Mouse (Mus musculus) hindbrain, embryonic 11.5 days (tissue): ENCODE data around the gene Ube4a. TPM values are rescaled to one million over a fixed set of nuclear protein-coding genes. Genes with fewer than 3 reads are reported as not detected.

Source experiments
- ATAC-seq: fragments of 200-750 bp; cut with Nextera tagmentation; 2 replicates; pipeline ENCODE4 v1.8.0; 2017; ENCODE audit warnings: mild to moderate bottlenecking, moderate TSS enrichment, moderate library complexity; ENCODE audit not compliant: low FRiP score
- DNase-seq: peaks from one replicate; pipeline ENCODE4 v3.0.0-alpha.2; 2015; ENCODE audit warnings: low spot score
- H3K27ac ChIP-seq: fragments of 300-500 bp; sonication (generic); 2 replicates; pipeline ENCODE4 v1.5.1; 2014; ENCODE audit warnings: mild to moderate bottlenecking, low read depth, low read length
- H3K27me3 ChIP-seq: fragments of 300-500 bp; sonication (generic); 2 replicates; pipeline ENCODE4 v1.6.1; 2014; ENCODE audit warnings: mild to moderate bottlenecking, low read length, moderate library complexity, mixed read lengths; ENCODE audit not compliant: control insufficient read depth, insufficient read depth
- H3K36me3 ChIP-seq: fragments of 300-500 bp; sonication (generic); 2 replicates; pipeline ENCODE4 v1.6.1; 2014; ENCODE audit warnings: mild to moderate bottlenecking, low read length, moderate library complexity, mixed read lengths; ENCODE audit not compliant: control insufficient read depth, insufficient read depth
- H3K4me1 ChIP-seq: fragments of 300-500 bp; sonication (generic); replicated peaks from 2 replicates; pipeline ENCODE4 v1.6.1; 2014; ENCODE audit warnings: low read length, mixed read lengths; ENCODE audit not compliant: control insufficient read depth, insufficient read depth
- H3K4me2 ChIP-seq: fragments of 300-500 bp; sonication (generic); replicated peaks from 2 replicates; pipeline ENCODE4 v1.6.1; 2014; ENCODE audit warnings: mild to moderate bottlenecking, low read depth, low read length
- H3K4me3 ChIP-seq: fragments of 300-500 bp; sonication (generic); 2 replicates; pipeline ENCODE4 v1.5.1; 2014; ENCODE audit warnings: low read depth, low read length
- H3K9ac ChIP-seq: fragments of 300-500 bp; sonication (generic); 2 replicates; pipeline ENCODE4 v1.6.1; 2014; ENCODE audit warnings: low read depth, low read length
- H3K9me3 ChIP-seq: fragments of 300-500 bp; sonication (generic); 2 replicates; pipeline ENCODE4 v1.6.1; 2016; ENCODE audit warnings: low read length; ENCODE audit not compliant: control insufficient read depth
- WGBS: fragments of 180-500 bp; shearing (Covaris S2); extraction: QIAGEN DNeasy Blood & Tissue Kit; methylation state at CpG from one replicate; pipeline ENCODE4 v1.1.7; 2014; 5-methylcytosine and 5-hydroxymethylcytosine counted together
- polyA plus RNA-seq: library from polyadenylated mRNA; unstranded; fragments of >200 nt; fragmentation: Nextera tagmentation; extraction: Ambion mirVana; gene quantifications from 2 replicates; pipeline ENCODE4 v1.2.1, GENCODE M21; 2014

Ube4a gene
- 36.4 and 47.3 TPM in 2 replicates for polyA plus RNA-seq

- peak; percentile 95 for ATAC-seq
- Histone ChIP-seq H3K4me3 (peak within 1 kb of the TSS; percentile 88), H3K4me2 (peak within 1 kb of the TSS; percentile 88), H3K36me3 (no peaks in the 10 kb centered on the region), H3K27me3 (no peaks in the 10 kb centered on the region), H3K9ac (peak within 1 kb of the TSS; percentile 72), H3K9me3 (no peaks in the 10 kb centered on the region), H3K27ac (no peak within 1 kb of the TSS; the same call in 1 of the 2 replicates), H3K4me1 (no peaks in the 10 kb centered on the region; the same call in 1 of the 2 replicates)
- DNase-seq, result peak; percentile 100
- under 1% methylated on average over 37 of the region's 39 CpGs for WGBS
Measured at GRCm38 (mm10) chr9:44965126-44965832, at the start of gene Ube4a. Gene Ube4a (minus strand): TSS chr9:44965600.

DNA sequence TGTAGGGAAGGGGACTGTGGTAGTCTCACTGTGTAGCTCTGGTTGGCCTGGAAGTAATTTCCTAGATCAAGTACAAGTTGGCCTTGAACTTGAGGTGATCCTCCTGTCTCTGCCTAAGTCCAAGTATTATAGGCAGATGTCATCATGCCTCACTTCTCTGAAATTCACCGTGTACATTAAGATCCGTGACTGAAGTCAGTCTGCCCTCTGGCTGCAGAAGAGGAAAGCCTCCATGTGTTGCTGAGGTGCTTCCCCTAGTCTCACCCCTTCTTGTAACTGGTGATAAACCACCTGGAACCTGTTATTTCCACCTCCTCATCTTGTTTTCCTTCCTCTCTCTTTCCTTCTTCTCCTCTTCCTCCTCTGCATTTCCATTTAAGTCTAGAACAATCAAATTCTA is 49.5 kb upstream of the Ube4a start:
- H3K27ac ChIP-seq, result no peak overlapping the region
- H3K4me2 ChIP-seq, result no peak overlapping the region
- no peaks in the 10 kb centered on the region for H3K4me1 ChIP-seq
- H3K9me3 ChIP-seq, result no peaks in the 10 kb centered on the region
- no peaks in the 10 kb centered on the region for H3K27me3 ChIP-seq
- 32% methylated on average over 2 of the region's 2 CpGs for WGBS
- no peaks in the 10 kb centered on the region for H3K36me3 ChIP-seq
- no peak overlapping the region for H3K4me3 ChIP-seq
- DNase-seq (no peak), ATAC-seq (no peak)
- no peak overlapping the region for H3K9ac ChIP-seq

DNA sequence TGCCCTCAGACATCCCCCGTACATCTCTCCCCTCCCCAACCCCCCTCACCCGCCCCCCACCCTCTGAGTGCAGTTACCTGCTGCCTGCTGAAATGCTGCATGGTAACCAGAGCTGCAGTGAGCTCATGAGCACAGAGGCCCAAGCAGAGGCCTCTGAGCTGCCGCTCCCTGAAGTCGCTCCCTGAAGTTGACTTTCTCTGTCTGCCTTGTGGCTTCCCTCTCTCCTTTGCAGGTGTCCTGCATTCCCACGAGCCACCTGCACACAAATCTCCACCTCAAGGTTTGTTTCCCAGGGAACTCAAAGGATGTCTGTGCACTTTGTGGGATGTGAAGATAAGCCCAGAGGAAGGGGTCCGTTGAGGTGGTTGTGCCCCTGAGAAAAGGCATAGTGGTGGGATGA is 45.9 kb upstream of the Ube4a start:
- Histone ChIP-seq H3K9ac (no peak overlapping the region), H3K4me3 (no peak overlapping the region), H3K4me1 (no peaks in the 10 kb centered on the region), H3K36me3 (no peaks in the 10 kb centered on the region), H3K9me3 (no peaks in the 10 kb centered on the region), H3K27ac (no peak overlapping the region), H3K4me2 (no peak overlapping the region), H3K27me3 (no peaks in the 10 kb centered on the region)
- WGBS, result 47% methylated on average over 6 of the region's 6 CpGs
- ATAC-seq, result no peak
- no peak for DNase-seq

GRCm38 (mm10) chr9:45010461-45010860 is 45.1 kb upstream of the Ube4a start:
- no peaks in the 10 kb centered on the region for H3K27me3 ChIP-seq
- no peaks in the 10 kb centered on the region for H3K4me1 ChIP-seq
- H3K27ac ChIP-seq, result no peak overlapping the region
- 80% methylated on average over 4 of the region's 4 CpGs for WGBS
- no peaks in the 10 kb centered on the region for H3K9me3 ChIP-seq
- no peak overlapping the region for H3K4me2 ChIP-seq
- ATAC-seq (no peak), DNase-seq (peak; percentile 8)
- no peak overlapping the region for H3K9ac ChIP-seq
- H3K36me3 ChIP-seq, result no peaks in the 10 kb centered on the region
- H3K4me3 ChIP-seq, result no peak overlapping the region

- DNase-seq, result no peak
- H3K36me3 ChIP-seq, result no peaks in the 10 kb centered on the region
- H3K27me3 ChIP-seq, result no peaks in the 10 kb centered on the region
- ATAC-seq, result no peak
- H3K27ac ChIP-seq, result no peak within 1 kb of the TSS
- H3K9me3 ChIP-seq, result no peaks in the 10 kb centered on the region
- H3K9ac ChIP-seq, result no peak within 1 kb of the TSS
- 84% methylated on average over 19 of the region's 19 CpGs for WGBS
- no peak within 1 kb of the TSS for H3K4me3 ChIP-seq
- no peaks in the 10 kb centered on the region for H3K4me1 ChIP-seq
- no peak within 1 kb of the TSS for H3K4me2 ChIP-seq
Measured at GRCm38 (mm10) chr9:45009180-45010078, 44.0 kb upstream of the Ube4a start, which contains the start of gene Cd3e. Gene Cd3e (minus strand): TSS chr9:45009627.

- no peak overlapping the region for H3K4me2 ChIP-seq
- no peak for ATAC-seq
- no peaks in the 10 kb centered on the region for H3K27me3 ChIP-seq
- H3K36me3 ChIP-seq, result no peaks in the 10 kb centered on the region
- H3K9ac ChIP-seq, result no peak overlapping the region
- no peak overlapping the region for H3K27ac ChIP-seq
- no peaks in the 10 kb centered on the region for H3K4me1 ChIP-seq
- no peak overlapping the region for H3K4me3 ChIP-seq
- 71% methylated on average over 4 of the region's 4 CpGs for WGBS
- H3K9me3 ChIP-seq, result no peaks in the 10 kb centered on the region
- no peak for DNase-seq
Measured at GRCm38 (mm10) chr9:45008342-45008741, 42.9 kb upstream of the Ube4a start.

DNA sequence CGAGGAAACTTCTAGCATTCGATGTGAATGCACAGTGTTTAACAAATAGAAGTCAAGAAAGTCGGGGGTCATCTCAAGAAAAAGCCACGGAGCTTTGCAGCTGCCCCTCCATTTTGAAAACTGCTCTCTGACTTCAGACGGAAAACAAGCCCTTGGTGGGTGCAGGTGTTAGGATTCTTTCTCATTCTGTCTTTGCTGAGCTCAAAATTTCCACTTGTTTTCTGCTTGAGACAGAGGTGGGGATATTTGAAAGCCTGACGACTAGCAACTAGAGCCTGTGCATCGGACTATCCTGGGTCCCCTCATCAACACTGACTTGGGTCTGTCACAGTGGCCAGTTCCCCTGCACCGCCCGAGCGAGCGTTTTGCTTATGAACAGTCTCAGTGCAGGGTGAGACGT is 42.0 kb upstream of the Ube4a start:
- Histone ChIP-seq H3K27ac (no peak overlapping the region), H3K9ac (no peak overlapping the region), H3K4me3 (no peak overlapping the region), H3K27me3 (no peaks in the 10 kb centered on the region), H3K4me2 (no peak overlapping the region), H3K4me1 (no peaks in the 10 kb centered on the region), H3K9me3 (no peaks in the 10 kb centered on the region), H3K36me3 (no peaks in the 10 kb centered on the region)
- DNase-seq, result no peak
- no peak for ATAC-seq
- 76% methylated on average over 12 of the region's 12 CpGs for WGBS

GRCm38 (mm10) chr9:45000249-45000648 is 34.8 kb upstream of the Ube4a start:
- ATAC-seq (no peak), DNase-seq (no peak)
- H3K27ac ChIP-seq, result no peak overlapping the region
- H3K27me3 ChIP-seq, result no peaks in the 10 kb centered on the region
- 76% methylated on average over 3 of the region's 3 CpGs for WGBS
- H3K4me1 ChIP-seq, result no peaks in the 10 kb centered on the region
- no peak overlapping the region for H3K4me2 ChIP-seq
- no peak overlapping the region for H3K4me3 ChIP-seq
- H3K9me3 ChIP-seq, result no peaks in the 10 kb centered on the region
- H3K9ac ChIP-seq, result no peak overlapping the region
- H3K36me3 ChIP-seq, result no peaks in the 10 kb centered on the region
